22 mouse cellular contexts compared by ENCODE assay signal in the genomic region with DNA sequence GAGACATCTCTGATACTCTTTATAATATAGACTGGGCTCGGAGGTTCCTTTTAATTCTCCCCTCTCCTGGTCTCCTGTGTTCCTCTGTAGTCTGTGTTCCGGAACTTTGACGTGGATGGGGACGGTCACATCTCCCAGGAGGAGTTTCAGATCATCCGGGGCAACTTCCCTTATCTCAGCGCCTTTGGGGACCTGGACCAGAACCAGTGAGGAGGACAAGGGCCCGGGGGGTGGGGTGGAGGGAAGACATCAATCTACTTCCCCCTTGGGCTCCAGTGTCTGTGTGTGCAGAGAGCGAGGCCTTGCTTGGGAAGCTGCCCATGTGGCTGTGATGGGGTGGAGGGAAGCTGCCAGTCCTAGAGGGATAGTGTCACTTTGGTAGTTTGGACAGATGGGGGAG. TPM values are rescaled to one million over a fixed set of nuclear protein-coding genes. Genes with fewer than 3 reads are reported as not detected.
A peak's percentile ranks its signal among the peaks of the same experiment; 100 is the strongest.
DNase-seq lines count a peak whose midpoint lies in the region; ATAC-seq and TF ChIP-seq lines count a peak whose summit lies in the region.
"Had no signal": no experiment of that assay in that cellular context is flagged by ENCODE, and none has a peak within 500 bp of the region (broad histone marks: within the 10 kb centered on the region; RNA-seq: fewer than 3 reads in every experiment).

No protein-coding gene starts in this region.

- WGBS in kidney, postnatal 0 days, result 78% methylated on average over 8 of the region's 8 CpGs

- H3K36me3 ChIP-seq in kidney, postnatal 0 days (ENCODE audit: insufficient read depth, low read length), result 0 out of 2 replicates have a peak, but pooled peaks cover 5% of the 10 kb centered on the region
- H3K36me3 ChIP-seq in E14TG2a.4 (ENCODE audit: insufficient read depth, low read length), result peaks cover 45% of the 10 kb centered on the region
- H3K36me3 ChIP-seq: heart, embryonic 10.5 days; intestine, embryonic 15.5 days; limb, embryonic 15.5 days; lung, embryonic 15.5 days had no signal

- no peak overlapping the region for H3K9ac ChIP-seq in kidney, postnatal 0 days (ENCODE audit: low read depth, low read length)
- H3K9ac ChIP-seq: forebrain, embryonic 13.5 days; hindbrain, embryonic 14.5 days; intestine, embryonic 15.5 days; limb, embryonic 15.5 days; lung, embryonic 15.5 days had no signal

- H3K9me3 ChIP-seq in kidney, postnatal 0 days (replicated peaks; ENCODE audit: low read length), result no peaks in the 10 kb centered on the region
- H3K9me3 ChIP-seq in E14TG2a.4 (ENCODE audit: low read length), result no peaks in the 10 kb centered on the region
- H3K9me3 ChIP-seq: forebrain, embryonic 13.5 days; heart, embryonic 10.5 days; intestine, embryonic 15.5 days; limb, embryonic 15.5 days; lung, embryonic 15.5 days had no signal

- H3K27me3 ChIP-seq in kidney, postnatal 0 days (ENCODE audit: insufficient read depth, low read length), result no peaks in the 10 kb centered on the region
- peaks cover 12% of the 10 kb centered on the region for H3K27me3 ChIP-seq in E14TG2a.4 (ENCODE audit: insufficient read depth, low read length)
- H3K27me3 ChIP-seq: forebrain, embryonic 13.5 days; lung, embryonic 15.5 days had no signal

- H3K4me3 ChIP-seq in kidney, postnatal 0 days (replicated peaks; ENCODE audit: low read depth, low read length), result no peak overlapping the region
- H3K4me3 ChIP-seq in E14TG2a.4 (replicated peaks; ENCODE audit: low read length), result peak overlapping the region; percentile 72
- H3K4me3 ChIP-seq: forebrain, embryonic 13.5 days; heart, embryonic 10.5 days; intestine, embryonic 15.5 days; limb, embryonic 15.5 days; lung, embryonic 15.5 days had no signal

- no peak for ATAC-seq in kidney, postnatal 0 days (replicated peaks; ENCODE audit: low FRiP score, low read depth)
- ATAC-seq in granulocyte monocyte progenitor cell, adult 5-6 weeks (replicated peaks; ENCODE audit: poor library complexity, severe bottlenecking), result peak; percentile 28; the same call in 1 of the 2 replicates
- ATAC-seq: activated CD4-positive, CD25-positive, alpha-beta regulatory T cell, adult 4 months; forebrain, embryonic 13.5 days; intestine, embryonic 15.5 days had no signal

- H3K4me2 ChIP-seq in kidney, postnatal 0 days (ENCODE audit: low read length), result no peak overlapping the region
- H3K4me2 ChIP-seq: forebrain, embryonic 13.5 days; hindbrain, embryonic 14.5 days; intestine, embryonic 15.5 days; limb, embryonic 15.5 days; lung, embryonic 15.5 days; midbrain, embryonic 11.5 days had no signal

- 0 out of 2 replicates have a peak, but pooled peaks have one; percentile 15 for TF ChIP-seq CTCF in kidney, postnatal 0 days (IDR thresholded peaks at IDR 0.05; ENCODE audit: low read depth)
- no peak for TF ChIP-seq CTCF in E14TG2a.4 (conservative IDR thresholded peaks at IDR 0.05; ENCODE audit: low read length)

- H3K27ac ChIP-seq in kidney, postnatal 0 days, result no peak overlapping the region
- H3K27ac ChIP-seq: forebrain, embryonic 13.5 days; heart, embryonic 10.5 days; hindbrain, embryonic 14.5 days; intestine, embryonic 15.5 days; limb, embryonic 15.5 days; lung, embryonic 15.5 days had no signal

- DNase-seq in cerebellum, adult 9-11 months, result peak; percentile 46
- no peak for DNase-seq in cerebellum, adult 11-12 months
- DNase-seq in kidney, postnatal 0 days (ENCODE audit: low spot score), result no peak
- DNase-seq in kidney, adult 11 months, result no peak
- DNase-seq in spleen, postnatal 36 days (ENCODE audit: low spot score in 2 of 2), result no peak
- DNase-seq: adrenal gland, postnatal 14 days; gastrocnemius, postnatal 14 days; heart, postnatal 10 days; kidney, postnatal 10 days; right cerebral cortex, postnatal 4 days; thymus, postnatal 25 days had no signal

- no peaks in the 10 kb centered on the region; the same call in 1 of the 2 replicates for H3K4me1 ChIP-seq in kidney, postnatal 0 days (replicated peaks; ENCODE audit: insufficient read depth, low read length)
- peaks cover 100% of the 10 kb centered on the region for H3K4me1 ChIP-seq in E14TG2a.4 (replicated peaks; ENCODE audit: low read depth, low read length)
- H3K4me1 ChIP-seq: intestine, embryonic 15.5 days; limb, embryonic 15.5 days; lung, embryonic 15.5 days had no signal

RNA-seq across cellular contexts. Expression of a gene that starts 9.6 kb away (rescaled TPM):
- polyA plus RNA-seq in kidney, postnatal 0 days (2015; fragmentation: Nextera tagmentation; extraction: Ambion mirVana), result 97.5 and 116 TPM in 2 replicates
- total RNA-seq in granulocyte monocyte progenitor cell, adult 5-6 weeks (2014; fragmentation: Nextera tagmentation), result 279 and 345 TPM in 2 replicates
- total RNA-seq in granulocyte monocyte progenitor cell, adult 5-6 weeks (2017), result 308 and 310 TPM in 2 replicates

RNA-seq across cellular contexts. Expression of a gene that starts 9.8 kb away (rescaled TPM):
- 5.9 and 6.7 TPM in 2 replicates for polyA plus RNA-seq in kidney, postnatal 0 days (2015; fragmentation: Nextera tagmentation; extraction: Ambion mirVana)
- not detected in 2 replicates for total RNA-seq in granulocyte monocyte progenitor cell, adult 5-6 weeks (2014; fragmentation: Nextera tagmentation)
- not detected in 2 replicates for total RNA-seq in granulocyte monocyte progenitor cell, adult 5-6 weeks (2017)
- total RNA-seq: common myeloid progenitor, adult 5-6 weeks had no signal

RNA-seq across cellular contexts. Expression of a gene that starts 24.6 kb away (rescaled TPM):
- 24.5 and 25.8 TPM in 2 replicates for polyA plus RNA-seq in kidney, postnatal 0 days (2015; fragmentation: Nextera tagmentation; extraction: Ambion mirVana)
- 0.92 and 6.9 TPM in 2 replicates for total RNA-seq in granulocyte monocyte progenitor cell, adult 5-6 weeks (2014; fragmentation: Nextera tagmentation)
- total RNA-seq in granulocyte monocyte progenitor cell, adult 5-6 weeks (2017), result 0.41 TPM in 1 of 2 replicates, not detected in the other

RNA-seq across cellular contexts. Expression of a gene that starts 45.3 kb away (rescaled TPM):
- polyA plus RNA-seq in kidney, postnatal 0 days (2015; fragmentation: Nextera tagmentation; extraction: Ambion mirVana), result 91.1 and 97.2 TPM in 2 replicates
- total RNA-seq in granulocyte monocyte progenitor cell, adult 5-6 weeks (2014; fragmentation: Nextera tagmentation), result 286 and 301 TPM in 2 replicates
- 187 and 209 TPM in 2 replicates for total RNA-seq in granulocyte monocyte progenitor cell, adult 5-6 weeks (2017)
